Mouse (Mus musculus): ENCODE measurements around the gene Dpysl5. TPM values are rescaled to one million over a fixed set of nuclear protein-coding genes. Genes with fewer than 3 reads are reported as not detected.

Dpysl5 gene
- total RNA-seq, 2 experiments from 2014 or later = 10.8 to 16.0 TPM

GRCm38 (mm10) chr5:30818758-30819309, 107.5 kb downstream of the Dpysl5 start:
- DNase-seq (ENCODE audit: low spot score in 2 of 2) = no peak

GRCm38 (mm10) chr5:30822689-30823088, 111.3 kb downstream of the Dpysl5 start:
- DNase-seq (ENCODE audit: low spot score in 2 of 2) = no peak

GRCm38 (mm10) chr5:30823091-30823490, 111.7 kb downstream of the Dpysl5 start:
- no peak for DNase-seq (ENCODE audit: low spot score in 2 of 2)

GRCm38 (mm10) chr5:30824124-30824988, 113.0 kb downstream of the Dpysl5 start:
- no peak for DNase-seq (ENCODE audit: low spot score in 2 of 2)

- DNase-seq (ENCODE audit: low spot score in 2 of 2) = no peak
Observed at GRCm38 (mm10) chr5:30825166-30825565, 113.8 kb downstream of the Dpysl5 start.

GRCm38 (mm10) chr5:30825821-30826220, 114.5 kb downstream of the Dpysl5 start:
- no peak for DNase-seq (ENCODE audit: low spot score in 2 of 2)

- no peak for DNase-seq (ENCODE audit: low spot score in 2 of 2)
Observed at GRCm38 (mm10) chr5:30833416-30833815, 122.1 kb downstream of the Dpysl5 start.

GRCm38 (mm10) chr5:30839731-30840130, 128.4 kb downstream of the Dpysl5 start:
- no peak for DNase-seq (ENCODE audit: low spot score in 2 of 2)

GRCm38 (mm10) chr5:30841896-30842295, 130.5 kb downstream of the Dpysl5 start:
- DNase-seq (ENCODE audit: low spot score in 2 of 2) = no peak

Other genes with a start within 250 kb of the Dpysl5 start
- gene Otof, start 249.6 kb upstream of the Dpysl5 start, total RNA-seq (2021) = under 1 TPM; 0.17 to 0.22 TPM
- not detected for gene 1700001C02Rik, start 245.5 kb upstream of the Dpysl5 start, total RNA-seq (2021)
- gene Cib4, start 165.7 kb upstream of the Dpysl5 start, total RNA-seq (2021) = under 1 TPM; 0.53 to 0.99 TPM
- 100 to 1,000 TPM; 684 to 719 TPM for gene Kcnk3, start 123.4 kb upstream of the Dpysl5 start, total RNA-seq (2021)
- 10 to 100 TPM; 33.5 to 33.7 TPM for gene Slc35f6, start 63.6 kb upstream of the Dpysl5 start, total RNA-seq (2021)
- gene Cenpa, start 44.8 kb upstream of the Dpysl5 start, total RNA-seq (2021) = 10 to 100 TPM; 61.3 to 62.0 TPM
- gene Mapre3, start 103.1 kb downstream of the Dpysl5 start, total RNA-seq (2021) = 10 to 100 TPM; 43.3 to 47.1 TPM
- 10 to 100 TPM; 61.2 to 63.4 TPM for gene Tmem214, start 156.4 kb downstream of the Dpysl5 start, total RNA-seq (2021)
- gene Agbl5, start 177.1 kb downstream of the Dpysl5 start, total RNA-seq (2021) = 10 to 100 TPM; 26.8 to 30.6 TPM
- 100 to 1,000 TPM; 196 to 201 TPM for gene Ost4, start 196.2 kb downstream of the Dpysl5 start, total RNA-seq (2021)
- gene Emilin1, start 201.8 kb downstream of the Dpysl5 start, total RNA-seq (2021) = 100 to 1,000 TPM; 100 to 114 TPM
- 10 to 100 TPM; 57.2 to 64.8 TPM for gene Khk, start 209.9 kb downstream of the Dpysl5 start, total RNA-seq (2021)
- gene Cgref1, start 234.0 kb downstream of the Dpysl5 start, total RNA-seq (2021) = 1 to 10 TPM; 3.5 to 6.0 TPM
- gene Preb, start 248.8 kb downstream of the Dpysl5 start, total RNA-seq (2021) = 100 to 1,000 TPM; 131 to 135 TPM